14 mouse cellular contexts compared by ENCODE assay signal in genomic region chr11:4256846-4257607, GRCm38 (mm10). TPM values are rescaled to one million over a fixed set of nuclear protein-coding genes. Genes with fewer than 3 reads are reported as not detected.
A peak's percentile ranks its signal among the peaks of the same experiment; 100 is the strongest.
DNase-seq lines count a peak whose midpoint lies in the region; ATAC-seq and TF ChIP-seq lines count a peak whose summit lies in the region.
"Had no signal": no experiment of that assay in that cellular context is flagged by ENCODE, and none has a peak within 500 bp of the region (broad histone marks: within the 10 kb centered on the region; RNA-seq: fewer than 3 reads in every experiment).

TSS of gene Lif (plus strand) at chr11:4257557.

- peak within 1 kb of the TSS; percentile 25; the same call in 1 of the 2 replicates for H3K9ac ChIP-seq in hindbrain, embryonic 14.5 days
- H3K9ac ChIP-seq in hindbrain, postnatal 0 days (replicated peaks; ENCODE audit: low read length): no peak within 1 kb of the TSS
- H3K9ac ChIP-seq: lung, embryonic 14.5 days had no signal

- 71% methylated on average over 11 of the region's 11 CpGs for WGBS in hindbrain, embryonic 14.5 days
- WGBS in hindbrain, postnatal 0 days: 64% methylated on average over 11 of the region's 11 CpGs
- WGBS in small intestine, adult 2 months: 28% methylated on average over 11 of the region's 11 CpGs

- DNase-seq in hindbrain, embryonic 14.5 days (ENCODE audit: low spot score): no peak
- DNase-seq in hindbrain, postnatal 0 days (ENCODE audit: low spot score): no peak
- no peak for DNase-seq in G1E (ENCODE audit: low spot score)
- no peak for DNase-seq in testis, postnatal 10 days (ENCODE audit: low spot score)
- no peak for DNase-seq in B cell, adult 2 months
- DNase-seq: adrenal gland, postnatal 25 days; cerebellum, adult 9-11 months; heart, postnatal 4 days; lung, embryonic 14.5 days had no signal

- H3K4me1 ChIP-seq in hindbrain, embryonic 14.5 days (replicated peaks; ENCODE audit: control insufficient read depth, insufficient read depth, low read length): 0 out of 2 replicates have a peak, but pooled peaks cover 3% of the 10 kb centered on the region
- peaks cover 11% of the 10 kb centered on the region; the same call in 1 of the 2 replicates for H3K4me1 ChIP-seq in hindbrain, postnatal 0 days (ENCODE audit: insufficient read depth, low read length)
- peaks cover 48% of the 10 kb centered on the region for H3K4me1 ChIP-seq in megakaryocyte, embryonic 14.5 days
- H3K4me1 ChIP-seq in G1E (ENCODE audit: insufficient read depth, low read depth, low read length): peaks cover 57% of the 10 kb centered on the region
- peaks cover 42% of the 10 kb centered on the region for H3K4me1 ChIP-seq in small intestine, adult 2 months (ENCODE audit: control insufficient read depth, insufficient read depth, insufficient read length, low read length)

- H3K27me3 ChIP-seq in hindbrain, embryonic 14.5 days (ENCODE audit: control insufficient read depth, insufficient read depth, low read length): no peaks in the 10 kb centered on the region
- no peaks in the 10 kb centered on the region for H3K27me3 ChIP-seq in hindbrain, postnatal 0 days (ENCODE audit: insufficient read depth, low read length)
- H3K27me3 ChIP-seq in megakaryocyte, embryonic 14.5 days (replicated peaks): peaks cover 67% of the 10 kb centered on the region
- peaks cover 2% of the 10 kb centered on the region; the same call in 1 of the 2 replicates for H3K27me3 ChIP-seq in G1E (ENCODE audit: insufficient read depth, low read length)
- H3K27me3 ChIP-seq in small intestine, adult 2 months (ENCODE audit: control insufficient read depth, insufficient read depth, low read length): no peaks in the 10 kb centered on the region

- H3K4me2 ChIP-seq in hindbrain, embryonic 14.5 days (replicated peaks): no peak within 1 kb of the TSS
- H3K4me2 ChIP-seq in hindbrain, postnatal 0 days (ENCODE audit: low read depth, low read length): no peak within 1 kb of the TSS; the same call in 1 of the 2 replicates

- no peak within 1 kb of the TSS for H3K4me3 ChIP-seq in hindbrain, embryonic 14.5 days (replicated peaks; ENCODE audit: low read length)
- no peak within 1 kb of the TSS for H3K4me3 ChIP-seq in hindbrain, postnatal 0 days (ENCODE audit: low read length)
- peak within 1 kb of the TSS; percentile 65 for H3K4me3 ChIP-seq in megakaryocyte, embryonic 14.5 days (replicated peaks)
- peak within 1 kb of the TSS; percentile 56; the same call in 1 of the 2 replicates for H3K4me3 ChIP-seq in G1E (ENCODE audit: low read depth, low read length)
- peak within 1 kb of the TSS; percentile 47 for H3K4me3 ChIP-seq in small intestine, adult 2 months (ENCODE audit: low read depth, low read length)

- 0 out of 2 replicates have a peak, but pooled peaks have one; percentile 17 for ATAC-seq in hindbrain, embryonic 14.5 days (ENCODE audit: low FRiP score)
- ATAC-seq in hindbrain, postnatal 0 days: no peak
- no peak for ATAC-seq in megakaryocyte, adult 5-6 weeks (ENCODE audit: poor library complexity, severe bottlenecking)
- no peak for ATAC-seq in G1E (ENCODE audit: extremely low read depth, insufficient number of reproducible peaks, low FRiP score, poor library complexity, severe bottlenecking)

- no peak for TF ChIP-seq CTCF in hindbrain, postnatal 0 days (IDR thresholded peaks at IDR 0.05; ENCODE audit: low read depth)
- TF ChIP-seq CTCF in G1E (IDR thresholded peaks at IDR 0.05; ENCODE audit: low read depth, low read length): no peak
- TF ChIP-seq CTCF in small intestine, adult 2 months (IDR thresholded peaks at IDR 0.05; ENCODE audit: extremely low read depth, insufficient read length, insufficient replicate concordance, low read depth, low read length): no peak

- H3K9me3 ChIP-seq in hindbrain, embryonic 14.5 days (ENCODE audit: control insufficient read depth, low read length): no peaks in the 10 kb centered on the region
- H3K9me3 ChIP-seq in hindbrain, postnatal 0 days (ENCODE audit: low read length): no peaks in the 10 kb centered on the region
- H3K9me3 ChIP-seq in megakaryocyte, embryonic 14.5 days: peaks cover 7% of the 10 kb centered on the region
- H3K9me3 ChIP-seq in G1E (replicated peaks): peaks cover 6% of the 10 kb centered on the region
- H3K9me3 ChIP-seq: heart, embryonic 12.5 days had no signal

- H3K27ac ChIP-seq in hindbrain, embryonic 14.5 days: no peak within 1 kb of the TSS
- no peak within 1 kb of the TSS for H3K27ac ChIP-seq in hindbrain, postnatal 0 days
- H3K27ac ChIP-seq in small intestine, adult 2 months (ENCODE audit: insufficient read depth, low read depth, low read length): peak within 1 kb of the TSS; percentile 97
- H3K27ac ChIP-seq: layer of hippocampus, adult 2 months had no signal

- TF ChIP-seq POLR2A in small intestine, adult 2 months (IDR thresholded peaks at IDR 0.05; ENCODE audit: low read depth, low read length): peak; percentile 52; the same call in 1 of the 2 replicates

- H3K36me3 ChIP-seq in hindbrain, embryonic 14.5 days (replicated peaks; ENCODE audit: control insufficient read depth, insufficient read depth): no peaks in the 10 kb centered on the region
- no peaks in the 10 kb centered on the region for H3K36me3 ChIP-seq in hindbrain, postnatal 0 days (ENCODE audit: insufficient read depth, low read length)
- no peaks in the 10 kb centered on the region for H3K36me3 ChIP-seq in megakaryocyte, embryonic 14.5 days (replicated peaks; ENCODE audit: low read length)
- H3K36me3 ChIP-seq in G1E (replicated peaks): no peaks in the 10 kb centered on the region
- no peaks in the 10 kb centered on the region for H3K36me3 ChIP-seq in small intestine, adult 2 months (ENCODE audit: control insufficient read depth, insufficient read depth, low read length)
- H3K36me3 ChIP-seq: heart, embryonic 12.5 days had no signal

RNA-seq across cellular contexts. Expression of gene Lif, which starts in this region (rescaled TPM):
- polyA plus RNA-seq in hindbrain, embryonic 14.5 days (2014; fragmentation: Nextera tagmentation; extraction: Ambion mirVana): 0.29 TPM in 1 of 2 replicates, not detected in the other
- total RNA-seq in hindbrain, postnatal 0 days (2014; rRNA removed): 0.21 and 0.22 TPM in 2 replicates
- 0.08 and 0.10 TPM in 2 replicates for polyA plus RNA-seq in hindbrain, postnatal 0 days (2015; fragmentation: Nextera tagmentation; extraction: Ambion mirVana)
- 0.07 and 0.43 TPM in 2 replicates for polyA plus RNA-seq in megakaryocyte, embryonic 14.5 days (2012; ENCODE audit: insufficient read depth, low replicate concordance)
- total RNA-seq in megakaryocyte, adult 5-6 weeks (2015): 0.18 and 0.31 TPM in 2 replicates
- 1.1 and 6.7 TPM in 2 replicates for total RNA-seq in megakaryocyte, adult 5-6 weeks (2017)
- total RNA-seq in G1E (2014; fragmentation: Nextera tagmentation) (0.75 TPM in 1 of 2 replicates, not detected in the other), G1E (2017) (1.0 and 1.2 TPM in 2 replicates)
- 0.02 and 0.12 TPM in 2 replicates for polyA plus RNA-seq in G1E (2012)
- polyA plus RNA-seq in small intestine, adult 2 months (2012; rRNA removed): 1.5 and 5.6 TPM in 2 replicates

Comparison
In these comparisons a context has a peak if more than half of its experiments do, and no peak if none do; other contexts are left out.
1. Peak in ATAC-seq and H3K9ac ChIP-seq in hindbrain, embryonic 14.5 days; RNA of the gene not detected or under 1 TPM.
2. H3K4me3 ChIP-seq: peak in megakaryocyte, embryonic 14.5 days (single experiment), G1E (single experiment) and small intestine, adult 2 months (single experiment); none in hindbrain, embryonic 14.5 days (single experiment) and hindbrain, postnatal 0 days (single experiment).